Mouse (Mus musculus): ENCODE data around the gene Nars2. TPM values are rescaled to one million over a fixed set of nuclear protein-coding genes. Genes with fewer than 3 reads are reported as not detected.
A peak's percentile ranks its signal among the peaks of the same experiment; 100 is the strongest.

Gene Nars2
- polyA plus RNA-seq, 1 experiment = 23.6 TPM

- no peak for TF ChIP-seq GATA1 (IDR thresholded peaks at IDR 0.05; ENCODE audit: low read length)
Observed at GRCm38 (mm10) chr7:96943715-96944377, 7.5 kb upstream of the Nars2 start.

- no peak for TF ChIP-seq GATA1 (IDR thresholded peaks at IDR 0.05; ENCODE audit: low read length)
Observed at GRCm38 (mm10) chr7:96952094-96952493, 789 bp downstream of the Nars2 start.

- no peak for TF ChIP-seq GATA1 (IDR thresholded peaks at IDR 0.05; ENCODE audit: low read length)
Observed at GRCm38 (mm10) chr7:96959168-96959567, 7.9 kb downstream of the Nars2 start.

GRCm38 (mm10) chr7:96967188-96967587 is 15.9 kb downstream of the Nars2 start:
- TF ChIP-seq GATA1 (IDR thresholded peaks at IDR 0.05; ENCODE audit: low read length) = no peak

GRCm38 (mm10) chr7:96970359-96970758 is 19.1 kb downstream of the Nars2 start:
- TF ChIP-seq GATA1 (IDR thresholded peaks at IDR 0.05; ENCODE audit: low read length) = no peak

- no peak for TF ChIP-seq GATA1 (IDR thresholded peaks at IDR 0.05; ENCODE audit: low read length)
Observed at GRCm38 (mm10) chr7:96971027-96971996, 20.0 kb downstream of the Nars2 start.

- peak; percentile 81 for TF ChIP-seq GATA1 (IDR thresholded peaks at IDR 0.05; ENCODE audit: low read length)
Observed at GRCm38 (mm10) chr7:96972138-96972904, 21.0 kb downstream of the Nars2 start.

- no peak for TF ChIP-seq GATA1 (IDR thresholded peaks at IDR 0.05; ENCODE audit: low read length)
Observed at GRCm38 (mm10) chr7:96975914-96976313, 24.6 kb downstream of the Nars2 start.

- TF ChIP-seq GATA1 (IDR thresholded peaks at IDR 0.05; ENCODE audit: low read length) = no peak
Observed at GRCm38 (mm10) chr7:96977209-96977608, 25.9 kb downstream of the Nars2 start.

GRCm38 (mm10) chr7:96981366-96981765 is 30.1 kb downstream of the Nars2 start:
- no peak for TF ChIP-seq GATA1 (IDR thresholded peaks at IDR 0.05; ENCODE audit: low read length)

- TF ChIP-seq GATA1 (IDR thresholded peaks at IDR 0.05; ENCODE audit: low read length) = no peak
Observed at GRCm38 (mm10) chr7:96983660-96984347, 32.5 kb downstream of the Nars2 start.

GRCm38 (mm10) chr7:96985798-96986197 is 34.5 kb downstream of the Nars2 start:
- TF ChIP-seq GATA1 (IDR thresholded peaks at IDR 0.05; ENCODE audit: low read length) = no peak

- TF ChIP-seq GATA1 (IDR thresholded peaks at IDR 0.05; ENCODE audit: low read length) = no peak
Observed at GRCm38 (mm10) chr7:96986795-96987445, 35.6 kb downstream of the Nars2 start.

- TF ChIP-seq GATA1 (IDR thresholded peaks at IDR 0.05; ENCODE audit: low read length) = no peak
Observed at GRCm38 (mm10) chr7:96987676-96988075, 36.4 kb downstream of the Nars2 start.

GRCm38 (mm10) chr7:97012956-97013355 is 61.7 kb downstream of the Nars2 start:
- TF ChIP-seq GATA1 (IDR thresholded peaks at IDR 0.05; ENCODE audit: low read length) = no peak

Measured in G1E-ER4 (cell line).